In the genomic region with DNA sequence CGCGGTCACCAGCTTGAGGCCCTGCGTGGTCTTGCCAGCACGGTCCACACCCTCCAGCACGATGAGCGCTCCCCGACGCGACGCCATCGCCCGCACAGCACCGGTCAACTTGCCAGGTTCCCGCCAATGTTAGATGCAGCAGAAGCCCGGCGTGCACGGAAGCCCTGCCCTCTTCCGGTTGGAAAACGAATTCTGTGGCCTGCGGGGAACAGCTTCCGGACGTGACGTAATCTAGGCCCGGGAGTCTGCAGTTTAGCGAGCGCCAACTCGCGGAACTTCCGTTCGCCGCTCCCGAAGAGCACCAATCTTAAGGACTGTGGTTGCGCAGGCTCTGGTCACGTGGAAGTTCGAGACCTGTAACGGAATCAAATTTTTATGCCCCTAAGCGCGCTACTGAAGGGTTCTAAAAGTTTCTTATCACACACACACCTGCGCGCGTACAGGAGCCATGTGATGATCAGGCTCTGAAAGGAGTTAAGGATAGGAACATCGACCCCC, we compare ENCODE assay signal across 8 mouse cellular contexts. TPM values are rescaled to one million over a fixed set of nuclear protein-coding genes. Genes with fewer than 3 reads are reported as not detected.
A peak's percentile ranks its signal among the peaks of the same experiment; 100 is the strongest.
DNase-seq lines count a peak whose midpoint lies in the region; ATAC-seq lines count a peak whose summit lies in the region.

Dtymk (minus strand) TSS at position 194 of the 498 bp plus-strand sequence.

- H3K9me3 ChIP-seq in heart, embryonic 14.5 days (ENCODE audit: control insufficient read depth, low read length): no peaks in the 10 kb centered on the region
- H3K9me3 ChIP-seq in liver, embryonic 13.5 days (replicated peaks): no peaks in the 10 kb centered on the region
- H3K9me3 ChIP-seq in stomach, embryonic 16.5 days (replicated peaks; ENCODE audit: control insufficient read depth, low read length): no peaks in the 10 kb centered on the region

- under 1% methylated on average over 42 of the region's 42 CpGs for WGBS in heart, embryonic 14.5 days
- under 1% methylated on average over 42 of the region's 42 CpGs for WGBS in liver, embryonic 13.5 days (ENCODE audit: insufficient replicate concordance)
- WGBS in stomach, embryonic 16.5 days: under 1% methylated on average over 42 of the region's 42 CpGs

- peak within 1 kb of the TSS; percentile 88 for H3K9ac ChIP-seq in heart, embryonic 14.5 days (ENCODE audit: low read length)
- peak within 1 kb of the TSS; percentile 90 for H3K9ac ChIP-seq in liver, embryonic 13.5 days
- peak within 1 kb of the TSS; percentile 88 for H3K9ac ChIP-seq in stomach, embryonic 16.5 days (ENCODE audit: low read length)

- peaks cover 52% of the 10 kb centered on the region for H3K36me3 ChIP-seq in heart, embryonic 14.5 days (ENCODE audit: control insufficient read depth, insufficient read depth, low read length)
- peaks cover 51% of the 10 kb centered on the region for H3K36me3 ChIP-seq in liver, embryonic 13.5 days
- H3K36me3 ChIP-seq in stomach, embryonic 16.5 days (ENCODE audit: control insufficient read depth, insufficient read depth, low read length): peaks cover 3% of the 10 kb centered on the region; the same call in 1 of the 2 replicates

- no peaks in the 10 kb centered on the region for H3K27me3 ChIP-seq in heart, embryonic 14.5 days (ENCODE audit: control insufficient read depth, insufficient read depth, low read length)
- H3K27me3 ChIP-seq in liver, embryonic 13.5 days: no peaks in the 10 kb centered on the region
- no peaks in the 10 kb centered on the region for H3K27me3 ChIP-seq in stomach, embryonic 16.5 days (ENCODE audit: control insufficient read depth, insufficient read depth, low read length)

- H3K4me1 ChIP-seq in brown adipose tissue, adult 24 weeks (ENCODE audit: control insufficient read depth, insufficient read depth, insufficient read length, low read length): peaks cover 7% of the 10 kb centered on the region
- peaks cover 10 to 42% of the 10 kb centered on the region in 2 experiments for H3K4me1 ChIP-seq in heart, embryonic 14.5 days (ENCODE audit: control insufficient read depth in 2 of 2, insufficient read depth in 2 of 2, low read length in 2 of 2)
- peaks cover 87% of the 10 kb centered on the region for H3K4me1 ChIP-seq in liver, embryonic 13.5 days (replicated peaks)
- H3K4me1 ChIP-seq in stomach, embryonic 16.5 days (ENCODE audit: control insufficient read depth, insufficient read depth, low read length): peaks cover 21% of the 10 kb centered on the region

- DNase-seq in CD4-positive, CD25-positive, alpha-beta regulatory T cell, adult 2 months (ENCODE audit: low read depth, low spot score): peak; percentile 97
- peak; percentile 92 for DNase-seq in fibroblast of lung, adult 2 months (ENCODE audit: low read depth)
- peak; percentile 95 for DNase-seq in kidney, postnatal 14 days
- peak; percentile 93 for DNase-seq in liver, embryonic 13.5 days
- DNase-seq in neural tube, embryonic 10.5 days (ENCODE audit: extremely low spot score, low spot score): peak; percentile 94

- peak within 1 kb of the TSS; percentile 94 for H3K4me2 ChIP-seq in heart, embryonic 14.5 days (ENCODE audit: low read length)
- peak within 1 kb of the TSS; percentile 98 for H3K4me2 ChIP-seq in liver, embryonic 13.5 days
- H3K4me2 ChIP-seq in stomach, embryonic 16.5 days (ENCODE audit: low read depth, low read length): peak within 1 kb of the TSS; percentile 98

- peak within 1 kb of the TSS; percentile 78 for H3K27ac ChIP-seq in brown adipose tissue, adult 24 weeks (replicated peaks; ENCODE audit: low read depth, low read length)
- peak within 1 kb of the TSS; percentile 88 to 96 for H3K27ac ChIP-seq in heart, embryonic 14.5 days (replicated peaks in 1 of 2; ENCODE audit: control insufficient read depth in 1 of 2, insufficient read depth in 1 of 2, low read depth in 2 of 2, low read length in 2 of 2)
- peak within 1 kb of the TSS; percentile 98 for H3K27ac ChIP-seq in liver, embryonic 13.5 days
- peak within 1 kb of the TSS; percentile 94 for H3K27ac ChIP-seq in stomach, embryonic 16.5 days (ENCODE audit: low read length)

- H3K4me3 ChIP-seq in brown adipose tissue, adult 24 weeks (ENCODE audit: insufficient read depth, low read depth, low read length): peak within 1 kb of the TSS; percentile 76
- peak within 1 kb of the TSS; percentile 72 to 78 for H3K4me3 ChIP-seq in heart, embryonic 14.5 days (ENCODE audit: control insufficient read depth in 1 of 2, insufficient read depth in 1 of 2, low read depth in 1 of 2, low read length in 2 of 2)
- peak within 1 kb of the TSS; percentile 90 for H3K4me3 ChIP-seq in liver, embryonic 13.5 days (replicated peaks)
- H3K4me3 ChIP-seq in stomach, embryonic 16.5 days (replicated peaks; ENCODE audit: low read length): peak within 1 kb of the TSS; percentile 92

- peak; percentile 62 for ATAC-seq in heart, embryonic 14.5 days (ENCODE audit: insufficient number of reproducible peaks, insufficient read depth, low FRiP score, low read depth)
- peak; percentile 68 for ATAC-seq in liver, embryonic 13.5 days (ENCODE audit: low read depth)
- ATAC-seq in stomach, embryonic 16.5 days (ENCODE audit: insufficient read depth, low FRiP score): peak; percentile 69

RNA-seq across cellular contexts. Expression of gene Dtymk, which starts in this region (rescaled TPM):
- 39.9 and 45.2 TPM in 2 replicates for polyA plus RNA-seq in brown adipose tissue, adult 24 weeks (2012; ENCODE audit: insufficient read depth, insufficient read length, missing spikeins)
- polyA plus RNA-seq in heart, embryonic 14.5 days (2014; fragmentation: Nextera tagmentation; extraction: Ambion mirVana): 164 and 167 TPM in 2 replicates
- 169 and 181 TPM in 2 replicates for polyA plus RNA-seq in liver, embryonic 13.5 days (2015; fragmentation: Nextera tagmentation; extraction: Ambion mirVana)
- 196 and 210 TPM in 2 replicates for polyA plus RNA-seq in stomach, embryonic 16.5 days (2015; fragmentation: Nextera tagmentation; extraction: Ambion mirVana)

Comparison
In these comparisons a context has a peak if more than half of its experiments do, and no peak if none do; other contexts are left out.
1. Peak in every context shown above with its lines: DNase-seq, ATAC-seq, H3K4me3 ChIP-seq and H3K27ac ChIP-seq.